Mouse (Mus musculus) liver, postnatal 0 days (tissue): ENCODE data around the gene Pbld1. TPM values are rescaled to one million over a fixed set of nuclear protein-coding genes. Genes with fewer than 3 reads are reported as not detected.

Experiments used
- ATAC-seq: fragments of 200-750 bp; cut with Nextera tagmentation; 2 replicates; pipeline ENCODE4 v1.8.0; 2017; ENCODE audit warnings: mild to moderate bottlenecking, moderate library complexity
- DNase-seq: peaks from one replicate; pipeline ENCODE4 v3.0.0-alpha.2; 2016
- H3K27ac ChIP-seq: fragments of 300-500 bp; sonication (generic); 2 replicates; pipeline ENCODE4 v1.5.1; 2014; ENCODE audit warnings: antibody characterized with exemption, moderate library complexity, mild to moderate bottlenecking, low read depth
- H3K27me3 ChIP-seq: fragments of 300-500 bp; sonication (generic); 2 replicates; pipeline ENCODE4 v1.6.1; 2014; ENCODE audit warnings: low read length, control low read depth, mixed read lengths; ENCODE audit not compliant: insufficient read depth
- H3K36me3 ChIP-seq: fragments of 300-500 bp; sonication (generic); replicated peaks from 2 replicates; pipeline ENCODE4 v1.6.1; 2014; ENCODE audit warnings: mild to moderate bottlenecking, control low read depth, low read length, moderate library complexity, mixed read lengths; ENCODE audit not compliant: insufficient read depth
- H3K4me1 ChIP-seq: fragments of 300-500 bp; sonication (generic); 2 replicates; pipeline ENCODE4 v1.6.1; 2014; ENCODE audit warnings: antibody characterized with exemption, mild to moderate bottlenecking, control low read depth; ENCODE audit not compliant: insufficient read depth
- H3K4me2 ChIP-seq: fragments of 300-500 bp; sonication (generic); 2 replicates; pipeline ENCODE4 v1.6.1; 2014; ENCODE audit warnings: low read depth, mild to moderate bottlenecking, low read length, moderate library complexity, mixed read lengths
- H3K4me3 ChIP-seq: fragments of 300-500 bp; sonication (generic); 2 replicates; pipeline ENCODE4 v1.5.1; 2014; ENCODE audit warnings: low read depth, low read length
- H3K9ac ChIP-seq: fragments of 300-500 bp; sonication (generic); replicated peaks from 2 replicates; pipeline ENCODE4 v1.6.1; 2014; ENCODE audit warnings: mild to moderate bottlenecking, moderate library complexity
- H3K9me3 ChIP-seq: fragments of 300-500 bp; sonication (generic); 2 replicates; pipeline ENCODE4 v1.6.1; 2016; ENCODE audit warnings: mild to moderate bottlenecking, control low read depth, low read length, mixed read lengths
- CTCF ChIP-seq: sonication (generic); IDR thresholded peaks from 2 replicates; pipeline ENCODE4 v1.5.1; 2016; ENCODE audit warnings: antibody characterized with exemption, low read depth
- EP300 ChIP-seq: IDR thresholded peaks from 2 replicates; pipeline ENCODE4 v1.6.1; 2016; ENCODE audit warnings: antibody characterized with exemption, low read depth, mild to moderate bottlenecking
- WGBS: fragments of 180-500 bp; shearing (Covaris S2); extraction: QIAGEN DNeasy Blood & Tissue Kit; methylation state at CpG from one replicate; pipeline ENCODE4 v1.1.7; 2014; ENCODE audit not compliant: insufficient replicate concordance; 5-methylcytosine and 5-hydroxymethylcytosine counted together
- polyA plus RNA-seq: library from polyadenylated mRNA; unstranded; fragments of >200 nt; fragmentation: Nextera tagmentation; extraction: Ambion mirVana; gene quantifications from 2 replicates; pipeline ENCODE4 v1.2.1, GENCODE M21; 2015

Pbld1 gene
- polyA plus RNA-seq, 1 experiment from 2014 or later: 67.6 TPM

DNA sequence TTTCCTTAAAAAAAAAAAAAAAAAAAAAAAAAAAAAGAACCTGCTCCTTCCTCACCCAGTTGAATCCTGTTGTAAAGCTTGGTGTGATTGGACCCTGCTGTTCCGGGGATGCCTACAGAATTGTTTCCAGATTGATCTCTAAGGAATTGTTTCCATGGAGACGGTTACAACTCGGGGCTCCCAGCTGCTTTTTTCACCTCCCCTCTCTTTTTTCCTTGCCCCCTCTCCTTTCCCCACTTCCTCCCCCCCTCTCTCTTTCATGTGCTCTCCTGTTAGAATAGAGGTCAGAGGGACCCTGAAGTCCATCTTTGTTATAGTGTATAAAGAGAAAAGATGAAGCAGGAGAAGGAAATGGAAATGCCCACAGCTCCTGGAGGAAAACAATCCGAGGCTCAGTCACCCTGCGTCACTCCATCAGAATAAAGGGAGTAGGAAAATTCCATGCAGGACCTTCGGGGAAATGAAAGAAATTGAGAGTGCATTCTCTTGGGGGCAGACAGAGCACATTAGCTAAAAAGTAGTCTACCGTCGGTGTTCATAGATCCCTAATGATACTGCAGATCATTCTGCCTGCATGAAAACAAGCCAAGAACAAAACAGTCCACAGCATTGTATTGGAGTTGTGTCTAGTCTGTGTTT, 33.7 kb upstream of the Pbld1 start:
- Histone ChIP-seq H3K36me3 (no peaks in the 10 kb centered on the region), H3K4me3 (no peak overlapping the region), H3K27ac (no peak overlapping the region), H3K9me3 (no peaks in the 10 kb centered on the region), H3K4me1 (peaks cover 17% of the 10 kb centered on the region), H3K27me3 (no peaks in the 10 kb centered on the region), H3K9ac (no peak overlapping the region), H3K4me2 (no peak overlapping the region)
- TF ChIP-seq CTCF (no peak), EP300 (no peak)
- DNase-seq: no peak
- ATAC-seq: no peak
- 76% methylated on average over 8 of the region's 8 CpGs for WGBS

DNA sequence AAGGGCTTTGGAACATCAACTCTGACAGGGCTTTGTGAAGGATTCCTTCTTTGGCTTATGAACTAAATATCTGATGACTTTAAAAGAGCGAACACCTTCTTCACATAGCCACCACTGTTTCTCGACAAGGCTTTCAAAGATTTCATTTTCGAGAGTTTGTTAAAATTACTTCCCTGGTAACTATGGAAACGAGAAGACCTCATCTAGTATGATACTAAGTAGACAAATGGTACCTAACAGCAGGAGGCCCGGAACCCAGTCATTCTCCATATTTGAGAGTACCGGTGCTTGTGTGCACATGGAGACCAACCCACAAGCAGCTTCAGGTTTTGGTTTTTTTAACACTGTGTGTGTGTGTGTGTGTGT, 33.2 kb upstream of the Pbld1 start:
- DNase-seq: no peak
- H3K36me3 ChIP-seq: no peaks in the 10 kb centered on the region
- no peak overlapping the region for H3K4me2 ChIP-seq
- WGBS: 88% methylated on average over 6 of the region's 6 CpGs
- no peak overlapping the region for H3K9ac ChIP-seq
- no peak for TF ChIP-seq CTCF
- no peak for TF ChIP-seq EP300
- no peak overlapping the region for H3K27ac ChIP-seq
- no peaks in the 10 kb centered on the region for H3K9me3 ChIP-seq
- H3K4me1 ChIP-seq: peaks cover 14% of the 10 kb centered on the region
- no peaks in the 10 kb centered on the region for H3K27me3 ChIP-seq
- no peak overlapping the region for H3K4me3 ChIP-seq
- no peak for ATAC-seq

DNA sequence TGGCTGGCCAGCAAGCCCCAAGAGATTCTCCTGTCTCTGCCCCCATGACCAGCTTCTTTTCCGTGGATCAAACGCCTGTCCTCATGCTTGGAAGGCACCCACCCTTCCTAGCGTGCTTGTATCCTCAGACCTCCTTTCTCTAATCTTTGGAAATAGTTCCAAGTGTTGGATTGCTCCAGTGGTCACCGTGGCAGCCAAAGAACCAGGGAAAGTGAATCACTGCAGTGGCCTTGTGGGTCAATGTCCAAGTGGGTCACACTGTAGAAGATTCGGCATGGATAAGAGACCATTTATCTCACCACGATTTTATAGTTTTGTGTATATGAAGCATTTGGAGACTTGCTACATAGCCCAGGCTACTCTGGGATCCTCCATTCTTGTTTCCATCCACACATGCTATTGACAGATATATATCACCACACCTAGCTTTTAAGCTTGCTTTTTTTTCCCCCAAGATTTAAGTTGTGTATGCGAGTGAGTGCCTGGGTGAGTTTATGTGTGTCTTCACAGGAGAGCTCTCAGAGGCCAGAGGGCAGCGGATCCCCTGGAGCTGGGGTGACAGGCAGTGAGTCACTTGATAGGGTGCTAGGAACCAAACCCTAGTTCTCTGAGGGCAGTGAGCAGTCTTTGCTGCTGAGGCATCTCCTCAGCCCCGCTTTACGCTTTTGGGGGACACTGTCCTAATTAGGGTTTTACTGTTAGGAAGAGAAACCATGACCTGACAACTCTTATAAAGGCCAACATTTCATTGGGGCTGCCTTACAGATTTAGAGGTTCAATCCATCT, 32.4 kb upstream of the Pbld1 start:
- Histone ChIP-seq H3K4me1 (peaks cover 11% of the 10 kb centered on the region), H3K9me3 (no peaks in the 10 kb centered on the region), H3K9ac (no peak overlapping the region), H3K4me3 (no peak overlapping the region), H3K27me3 (no peaks in the 10 kb centered on the region), H3K4me2 (no peak overlapping the region), H3K36me3 (no peaks in the 10 kb centered on the region), H3K27ac (no peak overlapping the region)
- 85% methylated on average over 10 of the region's 10 CpGs for WGBS
- no peak for TF ChIP-seq EP300
- TF ChIP-seq CTCF: no peak
- DNase-seq: no peak
- no peak for ATAC-seq

DNA sequence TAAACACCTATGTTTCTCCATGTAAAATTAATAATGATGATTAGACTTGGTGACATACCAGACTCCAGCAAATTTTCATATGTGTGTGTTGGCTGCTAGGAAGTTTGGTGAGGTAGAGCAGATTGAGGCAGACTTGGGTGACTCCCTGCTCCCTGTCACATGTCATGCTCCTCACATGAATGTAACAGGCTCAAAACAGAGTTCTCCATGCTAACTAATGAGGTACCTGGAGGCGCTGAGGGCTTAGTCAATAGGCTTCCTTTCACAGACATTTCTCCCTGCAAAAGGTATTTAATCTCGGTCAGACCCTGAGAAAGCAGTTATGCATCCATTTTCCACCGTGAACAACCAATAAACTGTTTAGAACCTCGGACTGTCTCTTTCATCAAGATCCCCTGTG, 31.6 kb upstream of the Pbld1 start:
- Histone ChIP-seq H3K9me3 (no peaks in the 10 kb centered on the region), H3K36me3 (no peaks in the 10 kb centered on the region), H3K27ac (no peak overlapping the region), H3K4me2 (no peak overlapping the region), H3K9ac (no peak overlapping the region), H3K4me1 (peaks cover 11% of the 10 kb centered on the region), H3K27me3 (no peaks in the 10 kb centered on the region), H3K4me3 (no peak overlapping the region)
- ATAC-seq (no peak), DNase-seq (no peak)
- TF ChIP-seq EP300: no peak
- 89% methylated on average over 4 of the region's 4 CpGs for WGBS

DNA sequence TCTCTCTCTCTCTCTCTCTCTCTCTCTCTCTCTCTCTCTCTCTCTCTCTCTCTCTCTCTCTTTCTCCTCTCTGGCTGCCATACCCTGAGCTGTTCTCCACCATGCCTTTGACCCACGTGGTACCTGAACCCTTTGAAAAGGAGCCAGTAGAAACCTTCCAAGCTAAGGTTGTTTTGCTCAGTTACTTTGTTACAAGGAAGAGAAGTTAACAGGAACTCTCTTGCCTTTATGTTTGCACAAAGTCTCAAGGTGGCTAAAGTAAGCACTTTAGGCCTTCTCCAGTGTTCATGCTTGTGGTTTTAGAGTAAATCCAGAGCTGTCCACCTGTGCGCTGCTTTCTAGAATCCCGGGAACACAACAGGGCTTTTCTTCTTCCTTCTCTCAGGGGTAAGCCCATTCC, 27.7 kb upstream of the Pbld1 start:
- Histone ChIP-seq H3K9me3 (no peaks in the 10 kb centered on the region), H3K9ac (no peak overlapping the region), H3K36me3 (no peaks in the 10 kb centered on the region), H3K27me3 (no peaks in the 10 kb centered on the region), H3K4me1 (no peaks in the 10 kb centered on the region), H3K27ac (no peak overlapping the region), H3K4me3 (no peak overlapping the region), H3K4me2 (no peak overlapping the region)
- 71% methylated on average over 3 of the region's 3 CpGs for WGBS
- DNase-seq (no peak), ATAC-seq (no peak)
- no peak for TF ChIP-seq CTCF
- TF ChIP-seq EP300: no peak

DNA sequence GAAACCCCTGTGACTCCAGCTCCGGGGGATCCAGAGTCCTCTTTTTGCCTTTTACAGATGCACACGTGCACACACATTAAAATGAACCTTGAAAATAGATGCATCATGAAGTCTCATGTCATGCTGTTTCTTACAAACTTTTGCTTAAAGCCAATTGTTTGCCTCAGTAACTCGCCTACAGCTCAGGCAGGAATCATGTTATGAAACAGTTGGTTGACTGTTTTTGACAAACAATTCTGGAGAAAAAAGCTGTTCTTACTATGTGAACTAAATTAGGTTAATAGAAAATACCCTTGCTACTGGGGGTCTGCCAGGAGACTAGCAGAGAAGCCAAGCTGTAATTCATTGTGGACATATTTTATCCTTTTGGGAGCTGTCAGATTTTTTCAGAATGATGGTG, 27.0 kb upstream of the Pbld1 start:
- no peak overlapping the region for H3K9ac ChIP-seq
- H3K36me3 ChIP-seq: no peaks in the 10 kb centered on the region
- TF ChIP-seq EP300 (no peak), CTCF (no peak)
- no peak overlapping the region for H3K4me3 ChIP-seq
- ATAC-seq: no peak
- no peak overlapping the region for H3K27ac ChIP-seq
- H3K4me2 ChIP-seq: no peak overlapping the region
- H3K4me1 ChIP-seq: no peaks in the 10 kb centered on the region
- DNase-seq: no peak
- 64% methylated on average over 3 of the region's 3 CpGs for WGBS
- H3K9me3 ChIP-seq: no peaks in the 10 kb centered on the region
- H3K27me3 ChIP-seq: no peaks in the 10 kb centered on the region
